Mouse (Mus musculus) lung, embryonic 16.5 days (tissue): ENCODE data around the gene Gm10912. TPM values are rescaled to one million over a fixed set of nuclear protein-coding genes. Genes with fewer than 3 reads are reported as not detected.

Experiments used
- ATAC-seq: fragments of 200-750 bp; cut with Nextera tagmentation; 2 replicates; pipeline ENCODE4 v1.8.0; 2017; ENCODE audit warnings: low read depth, mild to moderate bottlenecking, moderate library complexity
- H3K27ac ChIP-seq: fragments of 300-500 bp; sonication (generic); 2 replicates; pipeline ENCODE4 v1.5.1; 2014; ENCODE audit warnings: mild to moderate bottlenecking, control low read depth, low read length
- H3K27me3 ChIP-seq: fragments of 300-500 bp; sonication (generic); 2 replicates; pipeline ENCODE4 v1.6.1; 2014; ENCODE audit warnings: low read depth, low read length, mixed read lengths; ENCODE audit not compliant: control insufficient read depth, insufficient read depth
- H3K36me3 ChIP-seq: fragments of 300-500 bp; sonication (generic); 2 replicates; pipeline ENCODE4 v1.6.1; 2014; ENCODE audit warnings: low read length; ENCODE audit not compliant: control insufficient read depth, insufficient read depth
- H3K4me1 ChIP-seq: fragments of 300-500 bp; sonication (generic); replicated peaks from 2 replicates; pipeline ENCODE4 v1.6.1; 2014; ENCODE audit warnings: low read length, mixed read lengths; ENCODE audit not compliant: control insufficient read depth, insufficient read depth
- H3K4me2 ChIP-seq: fragments of 300-500 bp; sonication (generic); 2 replicates; pipeline ENCODE4 v1.6.1; 2014; ENCODE audit warnings: low read depth, low read length, control low read depth
- H3K4me3 ChIP-seq: fragments of 300-500 bp; sonication (generic); 2 replicates; pipeline ENCODE4 v1.5.1; 2014; ENCODE audit warnings: mild to moderate bottlenecking, low read length, control low read depth
- H3K9ac ChIP-seq: fragments of 300-500 bp; sonication (generic); 2 replicates; pipeline ENCODE4 v1.6.1; 2014; ENCODE audit warnings: low read length, control low read depth
- H3K9me3 ChIP-seq: fragments of 300-500 bp; sonication (generic); 2 replicates; pipeline ENCODE4 v1.6.1; 2016; ENCODE audit warnings: low read length; ENCODE audit not compliant: control insufficient read depth
- WGBS: fragments of 180-500 bp; shearing (Covaris S2); extraction: QIAGEN DNeasy Blood & Tissue Kit; methylation state at CpG from one replicate; pipeline ENCODE4 v1.1.7; 2014; 5-methylcytosine and 5-hydroxymethylcytosine counted together
- polyA plus RNA-seq: library from polyadenylated mRNA; unstranded; fragments of >200 nt; fragmentation: Nextera tagmentation; extraction: Ambion mirVana; gene quantifications from 2 replicates; pipeline ENCODE4 v1.2.1, GENCODE M21; 2015

The Gm10912 gene
- polyA plus RNA-seq, 1 experiment from 2014 or later, result not detected

DNA sequence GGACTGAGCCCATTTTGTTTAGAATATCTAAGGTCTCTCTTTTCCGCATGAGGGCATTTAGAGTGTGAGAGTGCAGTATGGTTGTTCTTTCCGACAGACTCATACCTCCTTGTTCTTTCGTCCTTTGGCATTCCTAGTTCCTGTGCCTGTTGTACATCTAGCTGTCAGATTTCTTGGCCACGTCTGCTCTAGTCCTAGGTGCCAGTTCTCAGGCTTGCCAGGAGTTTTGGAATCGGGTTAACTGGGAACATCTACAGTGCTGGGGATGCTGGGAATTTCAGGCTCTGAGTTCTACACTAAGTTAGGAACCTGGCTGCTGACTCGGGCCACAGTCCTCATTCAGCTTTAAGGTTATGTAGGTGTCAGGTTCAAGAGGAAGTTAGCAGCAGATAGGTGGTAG is 30.0 kb upstream of the Gm10912 start:
- H3K4me2 ChIP-seq, result no peak overlapping the region
- H3K27me3 ChIP-seq, result no peaks in the 10 kb centered on the region
- peaks cover 16% of the 10 kb centered on the region for H3K36me3 ChIP-seq
- no peak overlapping the region for H3K4me3 ChIP-seq
- H3K9ac ChIP-seq, result no peak overlapping the region
- H3K27ac ChIP-seq, result no peak overlapping the region
- no peak for ATAC-seq
- WGBS, result 75% methylated on average over 6 of the region's 6 CpGs
- H3K9me3 ChIP-seq, result no peaks in the 10 kb centered on the region
- H3K4me1 ChIP-seq, result no peaks in the 10 kb centered on the region

DNA sequence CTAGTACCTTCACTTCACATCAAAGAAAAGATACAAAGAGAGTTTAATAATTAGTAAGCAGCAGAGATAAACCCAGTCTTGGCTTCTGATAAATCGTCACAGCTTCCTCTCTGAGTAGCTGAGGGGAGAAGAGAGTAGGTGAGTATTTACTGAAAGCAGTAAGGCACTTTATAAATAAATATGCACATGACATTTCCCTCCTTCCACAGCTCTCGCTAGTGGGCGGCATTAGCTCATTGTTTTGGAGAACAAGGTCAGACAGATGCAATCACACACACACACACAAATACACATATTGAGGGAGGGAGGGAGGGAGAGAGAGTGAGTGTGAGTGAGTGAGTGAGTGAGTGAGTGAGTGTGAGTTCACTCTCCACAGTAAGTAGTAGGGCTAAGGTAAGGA is 29.3 kb upstream of the Gm10912 start:
- Histone ChIP-seq H3K27ac (no peak overlapping the region), H3K4me1 (no peaks in the 10 kb centered on the region; the same call in 1 of the 2 replicates), H3K27me3 (no peaks in the 10 kb centered on the region), H3K4me3 (no peak overlapping the region), H3K36me3 (peaks cover 19% of the 10 kb centered on the region), H3K4me2 (no peak overlapping the region), H3K9me3 (no peaks in the 10 kb centered on the region), H3K9ac (no peak overlapping the region)
- ATAC-seq, result no peak
- 39% methylated on average over 3 of the region's 3 CpGs for WGBS

GRCm38 (mm10) chr2:104038236-104038635 is 27.4 kb upstream of the Gm10912 start:
- H3K4me2 ChIP-seq, result no peak overlapping the region
- H3K9me3 ChIP-seq, result no peaks in the 10 kb centered on the region
- no peak overlapping the region for H3K9ac ChIP-seq
- 85% methylated on average over 2 of the region's 2 CpGs for WGBS
- no peak for ATAC-seq
- peaks cover 25% of the 10 kb centered on the region for H3K36me3 ChIP-seq
- H3K4me3 ChIP-seq, result no peak overlapping the region
- H3K27me3 ChIP-seq, result no peaks in the 10 kb centered on the region
- H3K27ac ChIP-seq, result no peak overlapping the region
- H3K4me1 ChIP-seq, result peaks cover 4% of the 10 kb centered on the region; the same call in 1 of the 2 replicates

GRCm38 (mm10) chr2:104041632-104042031 is 24.0 kb upstream of the Gm10912 start:
- peaks cover 8% of the 10 kb centered on the region; the same call in 1 of the 2 replicates for H3K4me1 ChIP-seq
- WGBS, result 52% methylated on average over 5 of the region's 5 CpGs
- no peak for ATAC-seq
- no peaks in the 10 kb centered on the region for H3K27me3 ChIP-seq
- peaks cover 23% of the 10 kb centered on the region for H3K36me3 ChIP-seq
- H3K4me2 ChIP-seq, result no peak overlapping the region
- H3K27ac ChIP-seq, result no peak overlapping the region
- H3K9me3 ChIP-seq, result no peaks in the 10 kb centered on the region
- H3K4me3 ChIP-seq, result no peak overlapping the region
- no peak overlapping the region for H3K9ac ChIP-seq

- ATAC-seq, result no peak
- Histone ChIP-seq H3K4me2 (no peak overlapping the region), H3K4me3 (no peak overlapping the region), H3K27me3 (no peaks in the 10 kb centered on the region), H3K9ac (no peak overlapping the region), H3K4me1 (peaks cover 8% of the 10 kb centered on the region; the same call in 1 of the 2 replicates), H3K36me3 (peaks cover 23% of the 10 kb centered on the region), H3K9me3 (no peaks in the 10 kb centered on the region), H3K27ac (no peak overlapping the region)
- WGBS, result 76% methylated on average over 15 of the region's 15 CpGs
Observed at GRCm38 (mm10) chr2:104042766-104043165, 22.9 kb upstream of the Gm10912 start.

DNA sequence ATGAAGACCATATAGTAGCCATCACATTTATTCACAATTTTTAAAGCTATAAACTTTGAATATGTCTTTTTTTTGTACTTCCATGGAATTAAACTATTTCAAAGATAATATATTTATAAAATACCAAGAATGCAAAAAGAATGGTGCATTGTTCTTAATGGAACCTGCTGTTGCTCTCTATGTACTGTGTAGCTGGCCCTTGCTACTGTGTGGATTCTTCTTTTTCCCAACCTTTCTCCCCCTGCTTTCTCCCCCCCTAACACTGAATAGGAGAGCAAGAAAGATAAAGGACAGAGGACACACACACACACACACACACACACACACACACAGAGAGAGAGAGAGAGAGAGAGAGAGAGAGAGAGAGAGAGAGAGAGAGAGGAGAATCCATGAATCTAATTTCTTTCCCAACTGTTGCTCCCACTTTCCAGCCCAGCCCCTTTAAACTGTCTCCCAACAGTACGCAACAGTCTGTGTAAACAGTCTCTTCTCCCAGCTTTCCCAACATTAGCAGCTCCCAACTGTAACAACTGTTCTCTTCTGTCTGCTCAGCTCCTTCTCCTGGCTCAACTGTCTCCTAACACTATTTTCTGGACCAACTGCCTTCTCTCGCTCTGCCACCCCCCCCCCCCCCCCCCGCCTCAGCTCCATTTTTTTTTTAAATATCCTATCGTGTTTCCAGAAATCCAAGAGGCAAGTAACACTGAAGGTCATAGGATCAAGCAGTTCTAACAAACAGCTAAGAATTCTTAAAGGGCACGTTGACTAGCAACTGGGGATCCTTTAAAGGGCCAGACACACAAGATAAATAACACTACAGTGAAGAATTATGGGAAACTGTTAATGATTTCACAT is 21.8 kb upstream of the Gm10912 start:
- peak; percentile 96 for ATAC-seq

DNA sequence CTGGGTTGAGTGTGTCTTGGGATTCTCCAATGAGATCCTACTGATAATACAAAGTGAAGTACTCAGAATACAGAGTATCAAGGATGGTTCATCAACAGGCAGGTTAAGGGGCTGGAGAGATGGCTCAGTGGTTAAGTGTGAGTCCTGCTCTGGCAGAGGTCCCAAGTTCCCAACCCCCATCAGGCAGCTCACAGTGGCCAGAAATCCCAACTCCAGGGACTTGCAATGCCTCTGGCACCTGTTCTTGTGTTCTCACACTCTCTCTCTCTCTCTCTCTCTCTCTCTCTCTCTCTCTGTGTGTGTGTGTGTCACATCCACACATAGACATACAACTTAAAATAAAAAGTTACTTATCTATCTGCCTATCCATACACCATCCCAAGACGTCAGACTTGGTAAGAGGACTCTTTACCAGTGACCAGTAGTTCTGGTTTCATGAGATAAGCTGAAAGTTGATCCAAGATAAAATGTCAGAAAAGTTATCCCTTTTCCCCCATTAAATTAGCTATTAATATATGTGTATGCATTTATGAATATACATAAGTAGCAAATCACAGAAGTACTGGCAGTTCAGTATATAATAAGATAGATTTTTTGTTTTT is 21.0 kb upstream of the Gm10912 start:
- H3K27ac ChIP-seq, result peak overlapping the region; percentile 46; the same call in 1 of the 2 replicates
- WGBS, result 56% methylated on average over 1 of the region's 1 CpGs
- H3K27me3 ChIP-seq, result no peaks in the 10 kb centered on the region
- H3K4me3 ChIP-seq, result no peak overlapping the region
- H3K36me3 ChIP-seq, result peaks cover 19% of the 10 kb centered on the region
- peaks cover 8% of the 10 kb centered on the region; the same call in 1 of the 2 replicates for H3K4me1 ChIP-seq
- no peaks in the 10 kb centered on the region for H3K9me3 ChIP-seq
- no peak overlapping the region for H3K9ac ChIP-seq
- peak; percentile 24; the same call in 1 of the 2 replicates for ATAC-seq
- H3K4me2 ChIP-seq, result no peak overlapping the region

More for the DNA sequence above, 21.8 kb upstream of the Gm10912 start:
- Histone ChIP-seq H3K36me3 (peaks cover 23% of the 10 kb centered on the region), H3K9me3 (no peaks in the 10 kb centered on the region), H3K4me3 (no peak overlapping the region), H3K27me3 (no peaks in the 10 kb centered on the region), H3K27ac (peak overlapping the region; percentile 59), H3K9ac (no peak overlapping the region), H3K4me1 (peaks cover 8% of the 10 kb centered on the region; the same call in 1 of the 2 replicates), H3K4me2 (no peak overlapping the region)
- 19% methylated on average over 4 of the region's 5 CpGs for WGBS

DNA sequence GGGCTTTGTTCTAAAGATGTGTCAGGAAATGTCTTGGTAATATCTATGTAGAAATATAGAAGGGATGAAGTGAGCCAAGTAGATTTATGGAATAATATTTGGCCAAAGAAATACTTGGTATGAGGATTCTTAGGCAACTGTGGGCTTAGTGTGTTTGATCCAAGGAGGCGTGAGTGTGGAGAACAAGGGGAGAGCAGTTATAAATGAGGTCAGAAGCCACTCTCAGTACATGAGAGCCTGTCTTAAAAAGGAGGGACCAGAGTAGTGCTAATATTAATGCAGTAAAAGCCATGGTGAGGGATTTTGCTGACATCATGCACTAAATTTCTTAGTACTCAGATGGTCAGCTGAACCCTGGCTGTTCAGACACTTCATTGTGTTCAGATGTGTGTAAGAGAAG is 7.2 kb upstream of the Gm10912 start:
- WGBS, result 74% methylated on average over 1 of the region's 1 CpGs
- Histone ChIP-seq H3K27me3 (no peaks in the 10 kb centered on the region), H3K9me3 (no peaks in the 10 kb centered on the region), H3K36me3 (peaks cover 14% of the 10 kb centered on the region), H3K4me1 (no peaks in the 10 kb centered on the region), H3K4me2 (no peak overlapping the region), H3K27ac (no peak overlapping the region), H3K4me3 (no peak overlapping the region), H3K9ac (no peak overlapping the region)
- 0 out of 2 replicates have a peak, but pooled peaks have one; percentile 26 for ATAC-seq

- H3K27ac ChIP-seq, result no peak overlapping the region
- H3K9ac ChIP-seq, result no peak overlapping the region
- H3K9me3 ChIP-seq, result no peaks in the 10 kb centered on the region
- no peak for ATAC-seq
- H3K4me2 ChIP-seq, result no peak overlapping the region
- no peaks in the 10 kb centered on the region for H3K4me1 ChIP-seq
- H3K27me3 ChIP-seq, result no peaks in the 10 kb centered on the region
- peaks cover 14% of the 10 kb centered on the region for H3K36me3 ChIP-seq
- WGBS, result 89% methylated on average over 4 of the region's 4 CpGs
- no peak overlapping the region for H3K4me3 ChIP-seq
Observed at GRCm38 (mm10) chr2:104058954-104059353, 6.7 kb upstream of the Gm10912 start.
